Mouse (Mus musculus): ENCODE data around the gene Sgf29. TPM values are rescaled to one million over a fixed set of nuclear protein-coding genes. Genes with fewer than 3 reads are reported as not detected.

Sgf29 gene
- 71.7 and 78.0 TPM in 2 replicates for polyA plus RNA-seq (2012; rRNA removed; ENCODE audit: low replicate concordance)

GRCm38 (mm10) chr7:126649231-126650051 is at the start of gene Sgf29:
TSS of gene Sgf29 (plus strand) at chr7:126649309.

GRCm38 (mm10) chr7:126630824-126631518 is 18.1 kb upstream of the Sgf29 start, which contains the start of gene Nupr1:
TSS of gene Nupr1 (minus strand) at chr7:126630861.

DNA sequence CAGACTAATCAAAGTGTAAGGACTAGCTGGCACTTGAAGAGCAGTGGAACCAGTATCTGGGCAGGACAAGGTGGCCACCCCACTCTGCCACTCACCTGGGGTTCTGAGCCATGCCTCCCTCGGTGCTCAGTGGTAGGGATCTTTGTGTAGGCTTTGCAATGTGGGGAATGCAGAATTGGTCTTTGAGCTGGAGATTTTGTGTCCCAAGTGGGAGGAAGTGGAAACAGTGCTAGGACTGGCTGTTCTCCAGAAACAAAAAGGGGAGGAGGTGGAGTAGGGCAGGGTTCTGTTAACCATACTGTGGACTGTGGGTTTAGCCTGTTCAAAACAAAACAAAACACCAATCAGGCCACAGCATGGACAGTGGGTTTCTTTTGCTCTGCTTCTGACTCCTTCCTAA is 27.1 kb downstream of the Sgf29 start, which contains the start of gene Sult1a1:
TSS of gene Sult1a1 (minus strand) at position 226 of the 400 bp plus-strand sequence.

GRCm38 (mm10) chr7:126695210-126695611 is 46.1 kb downstream of the Sgf29 start, which contains the start of gene Bola2:
TSS of gene Bola2 (plus strand) at chr7:126695401.

DNA sequence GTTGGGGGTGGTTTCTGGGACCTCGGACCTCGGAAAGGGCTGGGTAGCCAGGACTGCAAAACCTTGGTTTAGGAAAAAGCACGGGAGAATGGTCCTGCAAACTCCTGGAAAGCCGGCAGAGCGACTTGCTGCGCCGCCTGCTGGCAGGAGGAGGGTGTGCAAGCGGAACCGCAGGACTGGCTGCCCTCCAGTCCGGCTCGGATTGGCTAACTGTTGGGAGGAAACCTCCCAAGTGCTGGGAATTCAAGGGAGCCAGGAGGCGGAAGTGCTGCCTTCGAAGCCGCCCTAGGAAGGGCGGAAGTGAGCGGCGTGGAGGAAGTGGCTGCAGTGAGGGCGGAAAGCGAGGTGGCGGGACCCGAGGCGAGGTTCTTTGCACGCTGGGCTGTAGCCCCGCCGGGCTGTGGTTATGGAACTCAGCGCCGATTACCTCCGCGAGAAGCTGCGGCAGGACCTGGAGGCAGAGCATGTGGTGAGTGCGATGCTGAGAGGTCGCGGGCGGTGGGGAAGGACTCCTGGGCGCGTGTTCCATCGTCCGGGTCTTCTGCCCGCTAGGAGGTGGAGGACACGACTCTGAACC is 46.6 kb downstream of the Sgf29 start, which contains the start of gene Slx1b:
TSS of gene Slx1b (minus strand) at position 154 of the 577 bp plus-strand sequence.

GRCm38 (mm10) chr7:126707442-126708174 is 58.5 kb downstream of the Sgf29 start, which contains the start of gene Coro1a:
TSS of gene Coro1a (minus strand) at chr7:126707787.

Other genes starting within 250 kb of the Sgf29 start
- 72.1 and 77.6 TPM in 2 replicates for gene Cd19, start 234.4 kb upstream of the Sgf29 start, polyA plus RNA-seq (2012; rRNA removed; ENCODE audit: low replicate concordance)
- 28.7 and 43.5 TPM in 2 replicates for gene Rabep2, start 220.6 kb upstream of the Sgf29 start, polyA plus RNA-seq (2012; rRNA removed; ENCODE audit: low replicate concordance)
- gene Atp2a1, start 186.2 kb upstream of the Sgf29 start, polyA plus RNA-seq (2012; rRNA removed; ENCODE audit: low replicate concordance), result 2.1 and 8,579 TPM in 2 replicates
- 72.9 and 90.1 TPM in 2 replicates for gene Sh2b1, start 173.9 kb upstream of the Sgf29 start, polyA plus RNA-seq (2012; rRNA removed; ENCODE audit: low replicate concordance)
- 127 and 145 TPM in 2 replicates for gene Tufm, start 161.9 kb upstream of the Sgf29 start, polyA plus RNA-seq (2012; rRNA removed; ENCODE audit: low replicate concordance)
- 133 and 391 TPM in 2 replicates for gene Atxn2l, start 145.9 kb upstream of the Sgf29 start, polyA plus RNA-seq (2012; rRNA removed; ENCODE audit: low replicate concordance)
- 90.1 and 104 TPM in 2 replicates for gene Eif3c, start 82.9 kb upstream of the Sgf29 start, polyA plus RNA-seq (2012; rRNA removed; ENCODE audit: low replicate concordance)
- 10.8 and 21.5 TPM in 2 replicates for gene Apobr, start 64.4 kb upstream of the Sgf29 start, polyA plus RNA-seq (2012; rRNA removed; ENCODE audit: low replicate concordance)
- gene Cln3, start 63.5 kb upstream of the Sgf29 start, polyA plus RNA-seq (2012; rRNA removed; ENCODE audit: low replicate concordance), result 100 and 141 TPM in 2 replicates
- gene Il27, start 54.4 kb upstream of the Sgf29 start, polyA plus RNA-seq (2012; rRNA removed; ENCODE audit: low replicate concordance), result 0.85 and 1.1 TPM in 2 replicates
- 40.6 and 61.2 TPM in 2 replicates for gene Nupr1, start 18.4 kb upstream of the Sgf29 start, polyA plus RNA-seq (2012; rRNA removed; ENCODE audit: low replicate concordance)
- gene Sult1a1, start 27.1 kb downstream of the Sgf29 start, polyA plus RNA-seq (2012; rRNA removed; ENCODE audit: low replicate concordance), result 130 and 194 TPM in 2 replicates
- gene Bola2, start 46.1 kb downstream of the Sgf29 start, polyA plus RNA-seq (2012; rRNA removed; ENCODE audit: low replicate concordance), result 29.7 and 49.0 TPM in 2 replicates
- gene Slx1b, start 46.5 kb downstream of the Sgf29 start, polyA plus RNA-seq (2012; rRNA removed; ENCODE audit: low replicate concordance), result 27.3 and 33.4 TPM in 2 replicates
- 442 and 1,092 TPM in 2 replicates for gene Coro1a, start 58.5 kb downstream of the Sgf29 start, polyA plus RNA-seq (2012; rRNA removed; ENCODE audit: low replicate concordance)
- gene Mapk3, start 110.3 kb downstream of the Sgf29 start, polyA plus RNA-seq (2012; rRNA removed; ENCODE audit: low replicate concordance), result 204 and 252 TPM in 2 replicates
- 40.1 and 57.3 TPM in 2 replicates for gene Gdpd3, start 117.0 kb downstream of the Sgf29 start, polyA plus RNA-seq (2012; rRNA removed; ENCODE audit: low replicate concordance)
- gene Ypel3, start 127.6 kb downstream of the Sgf29 start, polyA plus RNA-seq (2012; rRNA removed; ENCODE audit: low replicate concordance), result 391 and 922 TPM in 2 replicates
- 11.6 and 16.3 TPM in 2 replicates for gene Tbx6, start 132.2 kb downstream of the Sgf29 start, polyA plus RNA-seq (2012; rRNA removed; ENCODE audit: low replicate concordance)
- 180 and 199 TPM in 2 replicates for gene Ppp4c, start 143.2 kb downstream of the Sgf29 start, polyA plus RNA-seq (2012; rRNA removed; ENCODE audit: low replicate concordance)
- 44.5 and 50.4 TPM in 2 replicates for gene Fam57b, start 148.4 kb downstream of the Sgf29 start, polyA plus RNA-seq (2012; rRNA removed; ENCODE audit: low replicate concordance)
- gene 4930451I11Rik, start 182.3 kb downstream of the Sgf29 start, polyA plus RNA-seq (2012; rRNA removed; ENCODE audit: low replicate concordance), result not detected in 2 replicates
- 0.04 TPM in 1 of 2 replicates, not detected in the other for gene Doc2a, start 198.1 kb downstream of the Sgf29 start, polyA plus RNA-seq (2012; rRNA removed; ENCODE audit: low replicate concordance)
- gene Hirip3, start 212.7 kb downstream of the Sgf29 start, polyA plus RNA-seq (2012; rRNA removed; ENCODE audit: low replicate concordance), result 2.8 and 3.3 TPM in 2 replicates
- 67.6 and 89.1 TPM in 2 replicates for gene Ino80e, start 213.1 kb downstream of the Sgf29 start, polyA plus RNA-seq (2012; rRNA removed; ENCODE audit: low replicate concordance)
- gene Taok2, start 235.4 kb downstream of the Sgf29 start, polyA plus RNA-seq (2012; rRNA removed; ENCODE audit: low replicate concordance), result 75.5 and 171 TPM in 2 replicates

Data from mammary gland, adult 2 months (tissue).